Mouse (Mus musculus) CH12.LX (cell line): Measurements from ENCODE around the gene Mmp23. TPM values are rescaled to one million over a fixed set of nuclear protein-coding genes. Genes with fewer than 3 reads are reported as not detected.

Experiments
- DNase-seq: peaks from one replicate; pipeline ENCODE4 v3.0.0-alpha.2; 2013; ENCODE audit errors: extremely low read depth
- H3K27ac ChIP-seq: 2 replicates; pipeline ENCODE4 v1.5.1; 2012; ENCODE audit warnings: low read depth, mild to moderate bottlenecking, control low read depth, moderate library complexity; ENCODE audit not compliant: insufficient read depth
- H3K27me3 ChIP-seq: replicated peaks from 2 replicates; pipeline ENCODE3; 2012; ENCODE audit warnings: inconsistent platforms
- H3K36me3 ChIP-seq, 2 experiments: replicated peaks in 1 of 2; 2 replicates each; pipeline versions ENCODE3 to v1.6.1; 2012; ENCODE audit warnings: inconsistent platforms in 1 of 2, low read length in 1 of 2, mild to moderate bottlenecking in 1 of 2, mixed read lengths in 1 of 2, moderate library complexity in 1 of 2; ENCODE audit not compliant: control insufficient read depth in 1 of 2, insufficient read depth in 1 of 2
- H3K4me1 ChIP-seq, 2 experiments: 2 replicates each; pipeline ENCODE4 v1.6.1; 2012; ENCODE audit warnings: inconsistent platforms in 1 of 2, moderate library complexity in 1 of 2; ENCODE audit not compliant: insufficient read depth in 2 of 2, control insufficient read depth in 1 of 2
- H3K4me2 ChIP-seq: 2 replicates; pipeline ENCODE4 v1.6.1; 2012; ENCODE audit warnings: low read depth, mild to moderate bottlenecking, control low read depth; ENCODE audit not compliant: poor library complexity, insufficient read depth, severe bottlenecking
- H3K4me3 ChIP-seq, 3 experiments: fragments of 150-350 bp in 1 of 3; sonication (generic) in 1 of 3; replicated peaks in 1 of 3; 2 replicates each; pipeline versions ENCODE3 to v1.5.1; 2011 to 2012; ENCODE audit warnings: low read depth in 2 of 3, low read length in 2 of 3, mild to moderate bottlenecking in 2 of 3, moderate library complexity in 2 of 3, control low read depth in 1 of 3, improper control_type of control experiment in 1 of 3, inconsistent platforms in 1 of 3, mixed read lengths in 1 of 3; ENCODE audit not compliant: poor library complexity in 1 of 3
- H3K79me2 ChIP-seq: replicated peaks from 2 replicates; pipeline ENCODE4 v1.6.1; 2012; ENCODE audit warnings: mild to moderate bottlenecking, moderate library complexity; ENCODE audit not compliant: control insufficient read depth, poor library complexity, insufficient read depth, severe bottlenecking; ENCODE audit errors: extremely low read depth
- H3K9ac ChIP-seq: 2 replicates; pipeline ENCODE4 v1.6.1; 2012; ENCODE audit warnings: low read depth, mild to moderate bottlenecking, control low read depth, moderate library complexity; ENCODE audit not compliant: insufficient read depth
- H3K9me3 ChIP-seq: replicated peaks from 2 replicates; pipeline ENCODE3; 2012; ENCODE audit warnings: low read length, inconsistent platforms, mixed read lengths
- CHD1 ChIP-seq: IDR thresholded peaks from 2 replicates; pipeline ENCODE4 v1.6.1; 2012; ENCODE audit warnings: low read depth, low read length, improper control_type of control experiment, inconsistent platforms
- CHD2 ChIP-seq: IDR thresholded peaks from 2 replicates; pipeline ENCODE4 v1.6.1; 2011; ENCODE audit warnings: low read length, improper control_type of control experiment
- E2F4 ChIP-seq: IDR thresholded peaks from 2 replicates; pipeline ENCODE4 v1.6.1; 2011; ENCODE audit warnings: low read depth, low read length, improper control_type of control experiment; ENCODE audit not compliant: insufficient replicate concordance
- ELF1 ChIP-seq: IDR thresholded peaks from 2 replicates; pipeline ENCODE4 v1.6.1; 2014; ENCODE audit warnings: low read depth, mild to moderate bottlenecking, inconsistent platforms, low read length, improper control_type of control experiment
- GABPA ChIP-seq: IDR thresholded peaks from 2 replicates; pipeline ENCODE4 v1.6.1; 2012; ENCODE audit warnings: low read depth, low read length, improper control_type of control experiment, inconsistent platforms; ENCODE audit not compliant: insufficient replicate concordance
- IRF4 ChIP-seq: IDR thresholded peaks from 2 replicates; pipeline ENCODE4 v1.6.1; 2014; ENCODE audit warnings: low read depth, mild to moderate bottlenecking, inconsistent platforms, low read length, improper control_type of control experiment
- JUN ChIP-seq: IDR thresholded peaks from 2 replicates; pipeline ENCODE4 v1.6.1; 2011; ENCODE audit warnings: low read depth, mild to moderate bottlenecking, low read length, improper control_type of control experiment, moderate library complexity; ENCODE audit not compliant: insufficient read depth
- JUND ChIP-seq: conservative IDR thresholded peaks from 2 replicates; pipeline ENCODE4 v1.6.1; 2011; ENCODE audit warnings: low read depth, low read length, improper control_type of control experiment
- MAX ChIP-seq: IDR thresholded peaks from 2 replicates; pipeline ENCODE4 v1.6.1; 2011; ENCODE audit warnings: low read length, improper control_type of control experiment
- MAZ ChIP-seq: IDR thresholded peaks from 2 replicates; pipeline ENCODE4 v1.6.1; 2012; ENCODE audit warnings: low read depth, mild to moderate bottlenecking, inconsistent platforms, low read length, improper control_type of control experiment, moderate library complexity
- MEF2A ChIP-seq: IDR thresholded peaks from 2 replicates; pipeline ENCODE4 v1.6.1; 2014; ENCODE audit warnings: low read depth, mild to moderate bottlenecking, inconsistent platforms, low read length, improper control_type of control experiment, borderline replicate concordance
- MXI1 ChIP-seq: IDR thresholded peaks from 2 replicates; pipeline ENCODE4 v1.6.1; 2011; ENCODE audit warnings: mild to moderate bottlenecking, low read depth, low read length, improper control_type of control experiment
- MYC ChIP-seq: IDR thresholded peaks from 2 replicates; pipeline ENCODE4 v1.6.1; 2011; ENCODE audit warnings: low read depth, mild to moderate bottlenecking, improper control_type of control experiment, low read length
- NELFE ChIP-seq: IDR thresholded peaks from 2 replicates; pipeline ENCODE4 v1.6.1; 2011; ENCODE audit warnings: low read depth, low read length, improper control_type of control experiment
- RCOR1 ChIP-seq: conservative IDR thresholded peaks from 2 replicates; pipeline ENCODE4 v1.6.1; 2012; ENCODE audit warnings: low read depth, mild to moderate bottlenecking, inconsistent platforms, low read length, improper control_type of control experiment
- SMC3 ChIP-seq: IDR thresholded peaks from 2 replicates; pipeline ENCODE4 v1.6.1; 2011; ENCODE audit warnings: low read depth, low read length, improper control_type of control experiment
- TCF12 ChIP-seq: IDR thresholded peaks from 2 replicates; pipeline ENCODE4 v1.6.1; 2014; ENCODE audit warnings: low read depth, mild to moderate bottlenecking, inconsistent platforms, low read length, improper control_type of control experiment
- UBTF ChIP-seq: IDR thresholded peaks from 2 replicates; pipeline ENCODE4 v1.6.1; 2012; ENCODE audit warnings: low read depth, mild to moderate bottlenecking, inconsistent platforms, low read length, improper control_type of control experiment, moderate library complexity
- ZKSCAN1 ChIP-seq: IDR thresholded peaks from 2 replicates; pipeline ENCODE4 v1.6.1; 2012; ENCODE audit warnings: low read depth, inconsistent platforms, low read length, improper control_type of control experiment, borderline replicate concordance
- dilution Hi-C: fragments of 300-500 bp; cut with MboI; formaldehyde crosslinking; loops from 2 replicates; pipeline ENCODE4 v1.14.3; 2020; ENCODE audit warnings: low sequenced_read_pairs; ENCODE audit not compliant: extremely low pct_unique_long_range_greater_than_20kb, extremely low pct_ligation_motif_present
- in situ Hi-C: fragments of 300-500 bp; cut with MboI; formaldehyde crosslinking; loops from 3 replicates; pipeline ENCODE4 v1.14.3; 2019; ENCODE audit warnings: low sequenced_read_pairs, low pct_ligation_motif_present, low pct_unique_long_range_greater_than_20kb, mixed read lengths
- polyA plus RNA-seq: library from polyadenylated mRNA; unstranded; fragments of >175 nt; gene quantifications from 2 replicates; pipeline ENCODE4 v1.2.1, GENCODE M21; 2012; ENCODE audit warnings: low read depth; ENCODE audit not compliant: insufficient read length
- total RNA-seq, 2 experiments: library from RNA; depleted of rRNA; stranded (reverse); fragments of 300-350 nt in 1 of 2; fragments of >200 nt in 1 of 2; gene quantifications; 2 replicates each; pipeline ENCODE4 v1.2.3; 2012 to 2014

Mmp23 gene
- total and polyA plus RNA-seq, 3 experiments: 1.1 to 7.9 (median 2.0) TPM

DNA sequence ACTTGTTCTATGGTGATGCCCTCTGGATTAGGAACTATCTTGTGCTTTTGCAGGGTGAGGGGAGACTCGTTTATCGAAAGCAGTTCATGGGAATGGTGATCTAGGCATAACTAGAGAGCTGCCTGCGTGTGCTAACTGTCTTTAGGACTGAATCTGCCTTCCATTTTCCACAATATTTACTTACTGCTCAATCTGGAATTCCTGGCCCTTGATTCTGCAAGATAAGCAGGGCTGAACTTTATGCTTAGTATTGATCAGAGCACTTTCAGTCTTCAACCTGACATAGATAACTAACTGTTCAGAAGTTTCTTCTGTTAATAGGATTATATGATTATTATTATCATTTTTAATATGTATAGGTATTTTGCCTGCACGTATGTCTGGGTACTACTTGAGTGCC, 48.1 kb downstream of the Mmp23 start:
- dilution Hi-C loops (no loop called here), in situ Hi-C loops (no loop called here)
- Histone ChIP-seq H3K27ac (no peak overlapping the region), H3K79me2 (peaks cover 24% of the 10 kb centered on the region), H3K9ac (no peak overlapping the region), H3K36me3 (peaks cover 7 to 58% of the 10 kb centered on the region in 2 experiments), H3K4me3 (no peak overlapping the region), H3K27me3 (no peaks in the 10 kb centered on the region), H3K9me3 (no peaks in the 10 kb centered on the region), H3K4me2 (no peak overlapping the region), H3K4me1 (peaks cover 0 to 46% of the 10 kb centered on the region in 2 experiments; a peak in 2 of 4 replicates)
- TF ChIP-seq ZKSCAN1 (no peak), JUND (no peak), CHD2 (no peak), RCOR1 (no peak), E2F4 (no peak), NELFE (no peak), MEF2A (no peak), MAZ (no peak), MXI1 (no peak), SMC3 (no peak), IRF4 (no peak), TCF12 (no peak), MAX (no peak), CHD1 (no peak)
- DNase-seq: no peak

DNA sequence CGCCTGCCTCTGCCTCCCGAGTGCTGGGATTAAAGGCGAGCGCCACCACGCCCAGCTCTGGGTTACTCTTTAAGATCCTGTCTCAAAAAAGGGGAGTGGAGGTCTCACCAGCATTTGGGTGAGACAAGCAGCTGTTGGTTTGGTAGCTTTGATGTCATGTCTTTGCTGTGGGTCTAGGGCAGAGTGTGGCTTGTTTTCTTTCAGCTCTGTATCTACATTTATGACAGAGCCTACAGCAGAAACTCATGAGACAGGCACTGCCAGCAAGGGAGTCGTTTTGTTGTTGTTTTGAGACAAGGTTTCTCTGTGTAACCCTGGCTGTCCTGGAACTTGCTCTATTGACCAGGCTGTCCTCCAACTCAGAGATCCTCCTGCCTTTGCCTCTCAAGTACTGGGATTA, 49.4 kb downstream of the Mmp23 start:
- TF ChIP-seq MXI1 (no peak), MEF2A (no peak), JUND (no peak), GABPA (no peak), JUN (no peak), IRF4 (no peak), ELF1 (no peak), UBTF (no peak), MYC (no peak)

More for the DNA sequence above, 49.4 kb downstream of the Mmp23 start:
- DNase-seq: no peak
- Histone ChIP-seq H3K79me2 (peaks cover 24% of the 10 kb centered on the region), H3K36me3 (peaks cover 3 to 48% of the 10 kb centered on the region in 2 experiments), H3K27me3 (no peaks in the 10 kb centered on the region), H3K9me3 (no peaks in the 10 kb centered on the region), H3K4me1 (peaks cover 0 to 38% of the 10 kb centered on the region in 2 experiments; a peak in 2 of 4 replicates), H3K4me2 (no peak overlapping the region), H3K9ac (no peak overlapping the region), H3K4me3 (no peak overlapping the region), H3K27ac (no peak overlapping the region)
- dilution Hi-C loops (no loop called here), in situ Hi-C loops (no loop called here)
